In genomic region chr19:6045366-6046293, GRCm38 (mm10) we compare ENCODE assay signal across 8 mouse cellular contexts. TPM values are rescaled to one million over a fixed set of nuclear protein-coding genes. Genes with fewer than 3 reads are reported as not detected.
DNase-seq lines count a peak whose midpoint lies in the region; ATAC-seq and TF ChIP-seq lines count a peak whose summit lies in the region.

No protein-coding gene starts in this region.

- H3K9me3 ChIP-seq in hindbrain, embryonic 11.5 days (ENCODE audit: control insufficient read depth, low read length), result no peaks in the 10 kb centered on the region

- peak; percentile 46 for ATAC-seq in hindbrain, embryonic 11.5 days (ENCODE audit: low FRiP score)
- ATAC-seq in megakaryocyte, adult 5-6 weeks (ENCODE audit: poor library complexity, severe bottlenecking), result peak; percentile 17

- H3K79me2 ChIP-seq in liver, adult 2 months (ENCODE audit: control insufficient read depth, insufficient read depth, low read length), result peaks cover 25% of the 10 kb centered on the region; the same call in 1 of the 2 replicates

- 5% methylated on average over 20 of the region's 20 CpGs for WGBS in liver, adult 2 months
- 24% methylated on average over 20 of the region's 20 CpGs for whole genome bisulfite sequencing in hindbrain, embryonic 11.5 days

- TF ChIP-seq POLR2A in liver, adult 2 months (IDR thresholded peaks at IDR 0.05; ENCODE audit: extremely low read depth, insufficient read depth, low read length), result no peak

- peak; percentile 71 for DNase-seq in liver, adult 2 months (ENCODE audit: extremely low read depth, low read depth, low spot score)
- DNase-seq in liver, result no peak
- DNase-seq in hindbrain, embryonic 11.5 days (ENCODE audit: low spot score), result no peak
- DNase-seq in layer of hippocampus, postnatal 14 days (ENCODE audit: low spot score in 2 of 2), result no peak
- DNase-seq in right cerebral cortex, adult 18-20 months, result no peak
- DNase-seq in right cerebral cortex, postnatal 25 days, result no peak

- H3K36me3 ChIP-seq in liver, adult 2 months (ENCODE audit: control insufficient read depth, insufficient read depth, low read length), result peaks cover 18% of the 10 kb centered on the region; the same call in 1 of the 2 replicates
- H3K36me3 ChIP-seq in hindbrain, embryonic 11.5 days (ENCODE audit: control insufficient read depth, insufficient read depth, low read length), result peaks cover 13% of the 10 kb centered on the region; the same call in 1 of the 2 replicates

- no peaks in the 10 kb centered on the region for H3K27me3 ChIP-seq in liver, adult 2 months (ENCODE audit: control insufficient read depth, insufficient read depth, low read length)
- no peaks in the 10 kb centered on the region for H3K27me3 ChIP-seq in hindbrain, embryonic 11.5 days (ENCODE audit: control insufficient read depth, insufficient read depth, low read length)

- H3K4me3 ChIP-seq in liver, adult 2 months (ENCODE audit: insufficient read depth, low read depth, low read length), result peak overlapping the region; percentile 69
- peak overlapping the region; percentile 73 for H3K4me3 ChIP-seq in brown adipose tissue, adult 24 weeks (ENCODE audit: insufficient read depth, low read depth, low read length)
- peak overlapping the region; percentile 93 for H3K4me3 ChIP-seq in hindbrain, embryonic 11.5 days (ENCODE audit: low read depth, low read length)

- H3K9ac ChIP-seq in liver, adult 2 months (ENCODE audit: low read depth, low read length), result peak overlapping the region; percentile 91
- H3K9ac ChIP-seq in hindbrain, embryonic 11.5 days (ENCODE audit: low read depth, low read length), result peak overlapping the region; percentile 91

- peaks cover 30% of the 10 kb centered on the region for H3K4me1 ChIP-seq in liver, adult 2 months (ENCODE audit: control insufficient read depth, insufficient read depth, low read length)
- H3K4me1 ChIP-seq in brown adipose tissue, adult 24 weeks (ENCODE audit: control insufficient read depth, insufficient read depth, insufficient read length, low read length), result peaks cover 3% of the 10 kb centered on the region; the same call in 1 of the 2 replicates
- peaks cover 8% of the 10 kb centered on the region for H3K4me1 ChIP-seq in hindbrain, embryonic 11.5 days (replicated peaks; ENCODE audit: control insufficient read depth, insufficient read depth, low read length)

- H3K4me2 ChIP-seq in hindbrain, embryonic 11.5 days (replicated peaks; ENCODE audit: low read depth, low read length), result peak overlapping the region; percentile 96

- peak; percentile 3; the same call in 1 of the 2 replicates for TF ChIP-seq CTCF in liver, adult 2 months (IDR thresholded peaks at IDR 0.05; ENCODE audit: low read depth, low read length)

- H3K27ac ChIP-seq in liver, adult 2 months (replicated peaks; ENCODE audit: insufficient read depth, low read depth, low read length), result peak overlapping the region; percentile 100
- peak overlapping the region; percentile 85 for H3K27ac ChIP-seq in brown adipose tissue, adult 24 weeks (replicated peaks; ENCODE audit: low read depth, low read length)
- peak overlapping the region; percentile 97 for H3K27ac ChIP-seq in hindbrain, embryonic 11.5 days (ENCODE audit: low read depth, low read length)

RNA-seq across cellular contexts. Expression of gene Syvn1, which starts 0.7 kb away (rescaled TPM):
- total RNA-seq in liver, adult 2 months (2014; rRNA removed), result 7.6 and 15.2 TPM in 2 replicates
- polyA plus RNA-seq in liver, adult 2 months (2012; rRNA removed), result 53.0 and 64.7 TPM in 2 replicates
- polyA plus RNA-seq in brown adipose tissue, adult 24 weeks (2012; ENCODE audit: insufficient read depth, insufficient read length, missing spikeins), result 14.8 and 17.4 TPM in 2 replicates
- 23.9 and 27.1 TPM in 2 replicates for polyA plus RNA-seq in hindbrain, embryonic 11.5 days (2014; fragmentation: Nextera tagmentation; extraction: Ambion mirVana)
- total RNA-seq in megakaryocyte, adult 5-6 weeks (2015), result 16.8 and 17.8 TPM in 2 replicates
- 6.3 and 7.2 TPM in 2 replicates for total RNA-seq in megakaryocyte, adult 5-6 weeks (2017)
- 10 to 100 TPM; 42.5 to 45.3 TPM for total RNA-seq in layer of hippocampus, postnatal 14 days (2021)

RNA-seq across cellular contexts. Expression of gene Mrpl49, which starts 12.0 kb away (rescaled TPM):
- 27.1 and 27.2 TPM in 2 replicates for total RNA-seq in liver, adult 2 months (2014; rRNA removed)
- polyA plus RNA-seq in liver, adult 2 months (2012; rRNA removed), result 13.6 and 16.8 TPM in 2 replicates
- 53.6 and 56.4 TPM in 2 replicates for polyA plus RNA-seq in brown adipose tissue, adult 24 weeks (2012; ENCODE audit: insufficient read depth, insufficient read length, missing spikeins)
- 81.7 and 86.6 TPM in 2 replicates for polyA plus RNA-seq in hindbrain, embryonic 11.5 days (2014; fragmentation: Nextera tagmentation; extraction: Ambion mirVana)
- total RNA-seq in megakaryocyte, adult 5-6 weeks (2015), result 28.7 and 35.8 TPM in 2 replicates
- 31.0 and 33.0 TPM in 2 replicates for total RNA-seq in megakaryocyte, adult 5-6 weeks (2017)
- 10 to 100 TPM; 39.9 to 50.8 TPM for total RNA-seq in layer of hippocampus, postnatal 14 days (2021)

RNA-seq across cellular contexts. Expression of gene Fau, which starts 12.0 kb away (rescaled TPM):
- 455 and 560 TPM in 2 replicates for total RNA-seq in liver, adult 2 months (2014; rRNA removed)
- 715 and 820 TPM in 2 replicates for polyA plus RNA-seq in liver, adult 2 months (2012; rRNA removed)
- 701 and 753 TPM in 2 replicates for polyA plus RNA-seq in brown adipose tissue, adult 24 weeks (2012; ENCODE audit: insufficient read depth, insufficient read length, missing spikeins)
- 749 and 751 TPM in 2 replicates for polyA plus RNA-seq in hindbrain, embryonic 11.5 days (2014; fragmentation: Nextera tagmentation; extraction: Ambion mirVana)
- 2,056 and 2,077 TPM in 2 replicates for total RNA-seq in megakaryocyte, adult 5-6 weeks (2015)
- total RNA-seq in megakaryocyte, adult 5-6 weeks (2017), result 1,670 and 1,985 TPM in 2 replicates
- 100 to 1,000 TPM; 583 to 634 TPM for total RNA-seq in layer of hippocampus, postnatal 14 days (2021)

RNA-seq across cellular contexts. Expression of gene Znhit2, which starts 15.4 kb away (rescaled TPM):
- total RNA-seq in liver, adult 2 months (2014; rRNA removed), result 10.9 and 12.6 TPM in 2 replicates
- polyA plus RNA-seq in liver, adult 2 months (2012; rRNA removed), result 52.6 and 52.7 TPM in 2 replicates
- polyA plus RNA-seq in brown adipose tissue, adult 24 weeks (2012; ENCODE audit: insufficient read depth, insufficient read length, missing spikeins), result 9.8 and 11.3 TPM in 2 replicates
- 39.7 and 41.1 TPM in 2 replicates for polyA plus RNA-seq in hindbrain, embryonic 11.5 days (2014; fragmentation: Nextera tagmentation; extraction: Ambion mirVana)
- 8.9 and 10.0 TPM in 2 replicates for total RNA-seq in megakaryocyte, adult 5-6 weeks (2015)
- 10.4 and 11.3 TPM in 2 replicates for total RNA-seq in megakaryocyte, adult 5-6 weeks (2017)
- total RNA-seq in layer of hippocampus, postnatal 14 days (2021), result 10 to 100 TPM; 39.5 to 41.2 TPM

RNA-seq across cellular contexts. Expression of gene Tm7sf2, which starts 22.5 kb away (rescaled TPM):
- total RNA-seq in liver, adult 2 months (2014; rRNA removed), result 185 and 210 TPM in 2 replicates
- 433 and 503 TPM in 2 replicates for polyA plus RNA-seq in liver, adult 2 months (2012; rRNA removed)
- 7.3 and 15.5 TPM in 2 replicates for polyA plus RNA-seq in brown adipose tissue, adult 24 weeks (2012; ENCODE audit: insufficient read depth, insufficient read length, missing spikeins)
- polyA plus RNA-seq in hindbrain, embryonic 11.5 days (2014; fragmentation: Nextera tagmentation; extraction: Ambion mirVana), result 36.0 and 38.1 TPM in 2 replicates
- total RNA-seq in megakaryocyte, adult 5-6 weeks (2015), result 4.7 and 8.6 TPM in 2 replicates
- 4.5 and 4.7 TPM in 2 replicates for total RNA-seq in megakaryocyte, adult 5-6 weeks (2017)
- 10 to 100 TPM; 40.1 to 44.2 TPM for total RNA-seq in layer of hippocampus, postnatal 14 days (2021)
